Mouse (Mus musculus) G1E (cell line): Measurements from ENCODE around the gene Nr3c2.

Experiments used
- CTCF ChIP-seq: IDR thresholded peaks from 2 replicates; pipeline ENCODE4 v1.5.1; 2012; ENCODE audit warnings: low read depth, low read length, inconsistent platforms, mixed read lengths
- TAL1 ChIP-seq: conservative IDR thresholded peaks from 2 replicates; pipeline ENCODE4 v1.6.1; 2012; ENCODE audit warnings: low read depth, low read length, inconsistent platforms, mixed read lengths

- TF ChIP-seq CTCF (no peak), TAL1 (no peak)
Measured at GRCm38 (mm10) chr8:76901430-76902204, 2.4 kb downstream of the Nr3c2 start.
